Mouse (Mus musculus): ENCODE measurements around the gene Rexo2. TPM values are rescaled to one million over a fixed set of nuclear protein-coding genes. Genes with fewer than 3 reads are reported as not detected.
A peak's percentile ranks its signal among the peaks of the same experiment; 100 is the strongest.
"Not testable (repeated sequence)": the region's sequence is repeated elsewhere in the genome, so short reads cannot be mapped to it uniquely, and the experiment has no call there.

Rexo2 gene
- total RNA-seq, 2 experiments from 2014 or later: 60.3 to 62.1 TPM

- no peak for DNase-seq
These were observed 7.9 kb downstream of the Rexo2 start for GRCm38 (mm10) chr9:48472441-48473025.

- not testable (repeated sequence) for DNase-seq
These were observed 13.0 kb downstream of the Rexo2 start for GRCm38 (mm10) chr9:48467471-48467870.

- DNase-seq: peak; percentile 81
These were observed 13.6 kb downstream of the Rexo2 start for GRCm38 (mm10) chr9:48466804-48467203.

- DNase-seq: no peak
These were observed 14.8 kb downstream of the Rexo2 start for GRCm38 (mm10) chr9:48465671-48466070.

- no peak for DNase-seq
These were observed 18.9 kb downstream of the Rexo2 start for GRCm38 (mm10) chr9:48461545-48461944.

- no peak for DNase-seq
These were observed 19.7 kb downstream of the Rexo2 start for GRCm38 (mm10) chr9:48460720-48461119.

GRCm38 (mm10) chr9:48459391-48459790 is 21.0 kb downstream of the Rexo2 start:
- DNase-seq: no peak

GRCm38 (mm10) chr9:48458879-48459278 is 21.5 kb downstream of the Rexo2 start:
- no peak for DNase-seq

GRCm38 (mm10) chr9:48455961-48456360 is 24.5 kb downstream of the Rexo2 start:
- DNase-seq: no peak

- DNase-seq: no peak
These were observed 30.4 kb downstream of the Rexo2 start for GRCm38 (mm10) chr9:48450066-48450465.

GRCm38 (mm10) chr9:48447783-48448209 is 32.6 kb downstream of the Rexo2 start:
- peak; percentile 17 for DNase-seq

- no peak for DNase-seq
These were observed 35.6 kb downstream of the Rexo2 start for GRCm38 (mm10) chr9:48444821-48445220.

- no peak for DNase-seq
These were observed 36.5 kb downstream of the Rexo2 start for GRCm38 (mm10) chr9:48443873-48444272.

- no peak for DNase-seq
These were observed 48.0 kb downstream of the Rexo2 start for GRCm38 (mm10) chr9:48432449-48432848.

- DNase-seq: no peak
These were observed 53.2 kb downstream of the Rexo2 start for GRCm38 (mm10) chr9:48427176-48427575.

GRCm38 (mm10) chr9:48423256-48423655 is 57.2 kb downstream of the Rexo2 start:
- DNase-seq: no peak

- no peak for DNase-seq
These were observed 58.0 kb downstream of the Rexo2 start for GRCm38 (mm10) chr9:48422382-48422781.

GRCm38 (mm10) chr9:48421561-48421960 is 58.9 kb downstream of the Rexo2 start:
- DNase-seq: no peak

GRCm38 (mm10) chr9:48421029-48421428 is 59.4 kb downstream of the Rexo2 start:
- no peak for DNase-seq

- DNase-seq: no peak
These were observed 60.0 kb downstream of the Rexo2 start for GRCm38 (mm10) chr9:48420437-48420836.

- DNase-seq: no peak
These were observed 61.6 kb downstream of the Rexo2 start for GRCm38 (mm10) chr9:48418829-48419228.
